Mouse (Mus musculus) bone marrow macrophage, adult 2 months (primary cell): ENCODE data around the gene Fmo2.

Experiments
- CTCF ChIP-seq: IDR thresholded peaks from 2 replicates; pipeline ENCODE4 v1.5.1; 2012; ENCODE audit warnings: low read depth, mild to moderate bottlenecking, low read length, moderate library complexity
- POLR2A ChIP-seq: IDR thresholded peaks from 2 replicates; pipeline ENCODE4 v1.6.1; 2012; ENCODE audit warnings: mild to moderate bottlenecking, low read depth, low read length, borderline replicate concordance

DNA sequence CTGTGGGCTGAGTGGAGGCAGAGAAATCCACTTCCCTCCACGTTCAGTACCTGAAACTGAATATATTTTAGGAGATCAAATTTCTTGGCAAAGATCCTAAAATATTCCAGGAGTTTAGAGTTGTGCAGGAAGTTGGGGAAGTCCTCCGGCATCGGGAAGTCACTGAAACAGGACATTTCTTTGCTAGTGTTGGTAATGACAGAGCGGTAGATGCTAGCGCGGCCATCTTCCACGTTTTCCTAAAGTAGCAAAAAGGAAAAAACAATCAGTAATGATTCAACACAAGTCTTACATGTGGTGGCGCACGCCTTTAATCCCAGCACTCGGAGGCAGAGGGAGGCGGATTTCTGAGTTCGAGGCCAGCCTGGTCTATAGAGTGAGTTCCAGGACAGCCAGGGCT, 9.9 kb downstream of the Fmo2 start:
- TF ChIP-seq CTCF (no peak), POLR2A (no peak)
